Mouse (Mus musculus) embryonic facial prominence, embryonic 11.5 days (tissue): Measurements from ENCODE around the gene 9930104L06Rik. TPM values are rescaled to one million over a fixed set of nuclear protein-coding genes. Genes with fewer than 3 reads are reported as not detected.

Source experiments
- ATAC-seq: fragments of 200-750 bp; cut with Nextera tagmentation; replicated peaks from 2 replicates; pipeline ENCODE4 v1.8.0; 2017; ENCODE audit warnings: low read depth; ENCODE audit not compliant: insufficient number of reproducible peaks, low FRiP score, low TSS enrichment
- DNase-seq: peaks from one replicate; pipeline ENCODE4 v3.0.0-alpha.2; 2015; ENCODE audit warnings: low spot score
- H3K27ac ChIP-seq: fragments of 300-500 bp; sonication (generic); replicated peaks from 2 replicates; pipeline ENCODE4 v1.5.1; 2014; ENCODE audit warnings: mild to moderate bottlenecking, low read depth, low read length, control low read depth
- H3K27me3 ChIP-seq: fragments of 300-500 bp; sonication (generic); 2 replicates; pipeline ENCODE4 v1.6.1; 2014; ENCODE audit warnings: mild to moderate bottlenecking, low read length, moderate library complexity, mixed read lengths; ENCODE audit not compliant: control insufficient read depth, insufficient read depth
- H3K36me3 ChIP-seq: fragments of 300-500 bp; sonication (generic); replicated peaks from 2 replicates; pipeline ENCODE4 v1.6.1; 2014; ENCODE audit warnings: low read depth, mild to moderate bottlenecking, low read length, moderate library complexity, mixed read lengths; ENCODE audit not compliant: control insufficient read depth, insufficient read depth
- H3K4me1 ChIP-seq: fragments of 300-500 bp; sonication (generic); 2 replicates; pipeline ENCODE4 v1.6.1; 2014; ENCODE audit warnings: low read length, mixed read lengths; ENCODE audit not compliant: control insufficient read depth, insufficient read depth
- H3K4me2 ChIP-seq: fragments of 300-500 bp; sonication (generic); 2 replicates; pipeline ENCODE4 v1.6.1; 2014; ENCODE audit warnings: low read depth, mild to moderate bottlenecking, control low read depth, low read length, moderate library complexity
- H3K4me3 ChIP-seq: fragments of 300-500 bp; sonication (generic); 2 replicates; pipeline ENCODE4 v1.5.1; 2014; ENCODE audit warnings: low read depth, low read length, control low read depth
- H3K9ac ChIP-seq: fragments of 300-500 bp; sonication (generic); replicated peaks from 2 replicates; pipeline ENCODE4 v1.6.1; 2014; ENCODE audit warnings: mild to moderate bottlenecking, control low read depth, low read length
- H3K9me3 ChIP-seq: fragments of 300-500 bp; sonication (generic); replicated peaks from 2 replicates; pipeline ENCODE4 v1.6.1; 2016; ENCODE audit warnings: mild to moderate bottlenecking, low read length, inconsistent platforms, mixed read lengths; ENCODE audit not compliant: control insufficient read depth
- WGBS: fragments of 180-500 bp; shearing (Covaris S2); extraction: QIAGEN DNeasy Blood & Tissue Kit; methylation state at CpG from one replicate; pipeline ENCODE4 v1.1.7; 2014; 5-methylcytosine and 5-hydroxymethylcytosine counted together
- polyA plus RNA-seq: library from polyadenylated mRNA; unstranded; fragments of >200 nt; fragmentation: Nextera tagmentation; extraction: Ambion mirVana; gene quantifications from 2 replicates; pipeline ENCODE4 v1.2.1, GENCODE M21; 2014

The 9930104L06Rik gene
- polyA plus RNA-seq, 1 experiment from 2014 or later = 5.5 TPM

GRCm38 (mm10) chr4:124978201-124978600, 41.4 kb downstream of the 9930104L06Rik start:
- ATAC-seq (no peak), DNase-seq (no peak)
- H3K27me3 ChIP-seq = peaks cover 4% of the 10 kb centered on the region; the same call in 1 of the 2 replicates
- no peak overlapping the region for H3K4me3 ChIP-seq
- H3K9me3 ChIP-seq = no peaks in the 10 kb centered on the region
- 37% methylated on average over 5 of the region's 5 CpGs for WGBS
- H3K4me1 ChIP-seq = no peaks in the 10 kb centered on the region
- no peaks in the 10 kb centered on the region for H3K36me3 ChIP-seq
- no peak overlapping the region for H3K9ac ChIP-seq
- H3K27ac ChIP-seq = no peak overlapping the region
- H3K4me2 ChIP-seq = no peak overlapping the region

DNA sequence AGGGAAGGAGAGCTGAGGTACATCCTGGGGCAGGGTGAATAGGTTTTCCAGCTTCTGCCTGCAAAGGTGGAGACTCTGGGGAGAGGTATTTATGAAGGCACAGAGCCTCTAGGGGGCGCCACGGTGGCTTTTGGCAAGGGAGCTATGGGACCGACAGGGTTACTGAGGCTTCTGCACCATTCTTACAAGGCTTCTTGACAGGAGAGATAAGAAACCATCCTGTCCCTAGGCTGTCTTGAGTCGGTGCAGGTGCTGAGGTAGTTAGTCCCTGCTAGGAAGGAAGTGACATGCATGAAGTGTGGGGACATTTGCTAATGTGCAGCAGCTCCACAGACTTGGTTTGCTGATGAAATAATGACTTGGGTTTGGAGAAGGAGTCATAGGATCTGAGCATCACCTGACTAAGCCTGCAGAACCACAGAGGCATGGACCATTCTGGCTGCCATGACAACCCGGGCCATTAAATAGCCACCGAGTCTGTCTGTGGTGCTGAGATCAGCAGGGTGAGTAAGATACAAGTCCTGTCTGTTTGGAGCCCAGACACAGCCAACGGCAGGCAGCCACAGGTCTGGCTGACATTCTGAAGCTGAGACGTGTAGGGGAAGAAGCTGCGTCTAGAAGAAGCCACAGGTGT, 47.2 kb downstream of the 9930104L06Rik start:
- H3K36me3 ChIP-seq = no peaks in the 10 kb centered on the region
- no peak overlapping the region for H3K4me2 ChIP-seq
- no peak overlapping the region for H3K9ac ChIP-seq
- ATAC-seq (no peak), DNase-seq (no peak)
- H3K9me3 ChIP-seq = no peaks in the 10 kb centered on the region
- WGBS = 21% methylated on average over 9 of the region's 9 CpGs
- H3K27me3 ChIP-seq = peaks cover 53% of the 10 kb centered on the region
- no peak overlapping the region for H3K27ac ChIP-seq
- H3K4me3 ChIP-seq = no peak overlapping the region
- peaks cover 23% of the 10 kb centered on the region for H3K4me1 ChIP-seq

GRCm38 (mm10) chr4:124984871-124985670, 48.2 kb downstream of the 9930104L06Rik start:
- Histone ChIP-seq H3K4me2 (peak overlapping the region; percentile 36), H3K9me3 (no peaks in the 10 kb centered on the region), H3K4me3 (peak overlapping the region; percentile 10; the same call in 1 of the 2 replicates), H3K36me3 (no peaks in the 10 kb centered on the region), H3K27ac (no peak overlapping the region), H3K4me1 (peaks cover 25% of the 10 kb centered on the region), H3K27me3 (peaks cover 60% of the 10 kb centered on the region), H3K9ac (no peak overlapping the region; the same call in 1 of the 2 replicates)
- WGBS = 8% methylated on average over 17 of the region's 18 CpGs
- ATAC-seq (no peak), DNase-seq (peak; percentile 61)

- H3K4me2 ChIP-seq = peak within 1 kb of the TSS; percentile 73
- H3K36me3 ChIP-seq = no peaks in the 10 kb centered on the region
- no peak within 1 kb of the TSS; the same call in 1 of the 2 replicates for H3K27ac ChIP-seq
- ATAC-seq (0 out of 2 replicates have a peak, but pooled peaks have one; percentile 15), DNase-seq (peak; percentile 56)
- peak within 1 kb of the TSS; percentile 49 for H3K4me3 ChIP-seq
- no peaks in the 10 kb centered on the region for H3K9me3 ChIP-seq
- peak within 1 kb of the TSS; percentile 50 for H3K9ac ChIP-seq
- H3K4me1 ChIP-seq = peaks cover 29% of the 10 kb centered on the region
- peaks cover 64% of the 10 kb centered on the region for H3K27me3 ChIP-seq
- WGBS = 2% methylated on average over 55 of the region's 62 CpGs
Observed at GRCm38 (mm10) chr4:124985671-124986602, 49.1 kb downstream of the 9930104L06Rik start, which contains the start of gene Rspo1. Rspo1 (plus strand) TSS chr4:124986430.

- no peaks in the 10 kb centered on the region for H3K9me3 ChIP-seq
- 3% methylated on average over 43 of the region's 51 CpGs for WGBS
- DNase-seq (no peak), ATAC-seq (peak; percentile 32; the same call in 1 of the 2 replicates)
- no peaks in the 10 kb centered on the region for H3K36me3 ChIP-seq
- H3K9ac ChIP-seq = peak overlapping the region; percentile 50
- peak overlapping the region; percentile 49 for H3K4me3 ChIP-seq
- H3K27me3 ChIP-seq = peaks cover 64% of the 10 kb centered on the region
- H3K4me2 ChIP-seq = peak overlapping the region; percentile 73
- H3K27ac ChIP-seq = no peak overlapping the region
- H3K4me1 ChIP-seq = peaks cover 29% of the 10 kb centered on the region
Observed at GRCm38 (mm10) chr4:124986739-124987710, 50.2 kb downstream of the 9930104L06Rik start.

DNA sequence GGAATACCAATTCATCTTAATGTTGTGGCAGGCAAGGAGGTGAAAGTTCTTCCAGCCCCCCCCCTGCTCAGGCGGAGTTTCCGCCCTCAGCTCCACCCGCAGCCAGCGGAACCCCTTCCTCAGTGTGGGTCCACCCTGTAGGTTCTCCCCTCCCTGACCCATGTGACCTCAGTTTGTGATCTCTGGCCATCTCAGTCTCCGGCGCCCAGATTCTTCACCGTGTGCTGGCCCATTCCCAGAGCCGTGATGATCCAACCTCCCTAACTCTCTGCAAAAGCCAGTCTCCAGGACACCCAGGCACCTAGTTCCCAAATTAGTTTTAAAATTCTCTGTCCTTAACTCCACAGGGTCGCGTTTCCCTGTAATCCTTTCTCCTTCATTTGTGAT, 50.9 kb downstream of the 9930104L06Rik start:
- DNase-seq (no peak), ATAC-seq (no peak)
- no peaks in the 10 kb centered on the region for H3K9me3 ChIP-seq
- no peaks in the 10 kb centered on the region for H3K36me3 ChIP-seq
- H3K9ac ChIP-seq = no peak overlapping the region
- H3K4me2 ChIP-seq = no peak overlapping the region
- WGBS = 5% methylated on average over 10 of the region's 10 CpGs
- peak overlapping the region; percentile 49; the same call in 1 of the 2 replicates for H3K4me3 ChIP-seq
- no peak overlapping the region for H3K27ac ChIP-seq
- peaks cover 64% of the 10 kb centered on the region for H3K27me3 ChIP-seq
- peaks cover 29% of the 10 kb centered on the region for H3K4me1 ChIP-seq

DNA sequence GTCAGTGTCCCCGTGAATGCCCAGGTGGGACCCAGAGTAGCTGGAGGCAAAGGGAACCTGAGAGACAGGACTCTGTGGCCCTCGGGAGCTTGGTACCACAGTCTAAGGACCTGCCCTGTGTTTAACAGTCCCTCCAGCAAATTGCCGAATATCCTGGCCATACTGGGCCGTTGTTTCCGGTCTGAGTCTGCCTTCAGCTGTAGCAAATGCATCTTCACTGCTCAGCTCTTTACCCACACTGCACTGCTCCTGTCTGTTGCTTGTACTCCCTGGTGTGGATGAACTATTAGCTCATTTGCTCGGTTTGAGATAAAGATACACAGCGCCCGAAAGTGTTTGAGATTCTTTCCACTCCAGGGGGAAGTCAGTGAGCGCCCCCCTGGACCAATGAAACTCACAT, 51.5 kb downstream of the 9930104L06Rik start:
- Histone ChIP-seq H3K4me3 (no peak overlapping the region; the same call in 1 of the 2 replicates), H3K9me3 (no peaks in the 10 kb centered on the region), H3K4me2 (no peak overlapping the region), H3K4me1 (peaks cover 29% of the 10 kb centered on the region), H3K27ac (no peak overlapping the region), H3K36me3 (no peaks in the 10 kb centered on the region), H3K27me3 (peaks cover 59% of the 10 kb centered on the region), H3K9ac (no peak overlapping the region)
- ATAC-seq (no peak), DNase-seq (no peak)
- WGBS = 13% methylated on average over 9 of the region's 9 CpGs
